Mouse (Mus musculus) MEL (cell line): ENCODE measurements around the gene C1s1. TPM values are rescaled to one million over a fixed set of nuclear protein-coding genes. Genes with fewer than 3 reads are reported as not detected.

Experiments
- DNase-seq: peaks from one replicate; pipeline ENCODE4 v3.0.0; 2011; ENCODE audit warnings: low read depth, low spot score
- H3K27ac ChIP-seq: 2 replicates; pipeline ENCODE4 v1.5.1; 2012; ENCODE audit warnings: low read depth, mild to moderate bottlenecking, control low read depth, low read length, moderate library complexity; ENCODE audit not compliant: control insufficient read depth
- H3K27me3 ChIP-seq, 2 experiments: fragments of 150-350 bp in 1 of 2; sonication (generic) in 1 of 2; 2 replicates each; pipeline ENCODE4 v1.6.1; 2012; ENCODE audit warnings: low read length in 2 of 2, mild to moderate bottlenecking in 2 of 2, improper control_type of control experiment in 1 of 2, moderate library complexity in 1 of 2; ENCODE audit not compliant: insufficient read depth in 2 of 2, control insufficient read depth in 1 of 2
- H3K36me3 ChIP-seq, 2 experiments: 2 replicates each; pipeline ENCODE4 v1.6.1; 2012 to 2014; ENCODE audit warnings: low read length in 2 of 2, improper control_type of control experiment in 1 of 2, inconsistent platforms in 1 of 2, mild to moderate bottlenecking in 1 of 2; ENCODE audit not compliant: insufficient read depth in 2 of 2, control insufficient read depth in 1 of 2
- H3K4me1 ChIP-seq, 2 experiments: fragments of 150-350 bp in 1 of 2; sonication (generic) in 1 of 2; 2 replicates each; pipeline ENCODE4 v1.6.1; 2012; ENCODE audit warnings: low read length in 2 of 2, improper control_type of control experiment in 1 of 2, mild to moderate bottlenecking in 1 of 2; ENCODE audit not compliant: insufficient read depth in 2 of 2, control insufficient read depth in 1 of 2
- H3K4me3 ChIP-seq, 2 experiments: fragments of 150-350 bp in 1 of 2; sonication (generic) in 1 of 2; 2 replicates each; pipeline ENCODE4 v1.5.1; 2012; ENCODE audit warnings: low read depth in 2 of 2, low read length in 2 of 2, mild to moderate bottlenecking in 2 of 2, moderate library complexity in 2 of 2, control low read depth in 1 of 2, improper control_type of control experiment in 1 of 2; ENCODE audit not compliant: control insufficient read depth in 1 of 2, insufficient read depth in 1 of 2
- H3K79me2 ChIP-seq: 2 replicates; pipeline ENCODE4 v1.6.1; 2012; ENCODE audit warnings: mild to moderate bottlenecking, low read length, moderate library complexity; ENCODE audit not compliant: control insufficient read depth, poor library complexity, insufficient read depth
- H3K9ac ChIP-seq: 2 replicates; pipeline ENCODE4 v1.6.1; 2012; ENCODE audit warnings: low read depth, mild to moderate bottlenecking, control low read depth, low read length, moderate library complexity; ENCODE audit not compliant: control insufficient read depth, poor library complexity, severe bottlenecking
- H3K9me3 ChIP-seq: fragments of 150-350 bp; sonication (generic); replicated peaks from 2 replicates; pipeline ENCODE4 v1.6.1; 2012; ENCODE audit warnings: mild to moderate bottlenecking, low read length, improper control_type of control experiment, moderate library complexity; ENCODE audit not compliant: insufficient read depth
- E2F4 ChIP-seq: IDR thresholded peaks from 2 replicates; pipeline ENCODE4 v1.6.1; 2011; ENCODE audit warnings: low read depth, low read length, improper control_type of control experiment, borderline replicate concordance
- ELF1 ChIP-seq: IDR thresholded peaks from 2 replicates; pipeline ENCODE4 v1.6.1; 2014; ENCODE audit warnings: low read depth, mild to moderate bottlenecking, inconsistent platforms, low read length, improper control_type of control experiment, moderate library complexity
- EP300 ChIP-seq, 2 experiments: IDR thresholded peaks; 2 replicates each; pipeline ENCODE4 v1.6.1; 2011; ENCODE audit warnings: improper control_type of control experiment in 2 of 2, low read length in 2 of 2, low read depth in 1 of 2, mild to moderate bottlenecking in 1 of 2
- ETS1 ChIP-seq: IDR thresholded peaks from 2 replicates; pipeline ENCODE4 v1.6.1; 2012; ENCODE audit warnings: low read depth, mild to moderate bottlenecking, inconsistent platforms, low read length, improper control_type of control experiment, moderate library complexity
- GABPA ChIP-seq: IDR thresholded peaks from 2 replicates; pipeline ENCODE4 v1.6.1; 2012; ENCODE audit warnings: low read depth, mild to moderate bottlenecking, inconsistent platforms, low read length, improper control_type of control experiment, moderate library complexity
- GATA1 ChIP-seq: IDR thresholded peaks from 2 replicates; pipeline ENCODE4 v1.6.1; 2011; ENCODE audit warnings: low read depth, low read length, improper control_type of control experiment
- HCFC1 ChIP-seq: IDR thresholded peaks from 2 replicates; pipeline ENCODE4 v1.6.1; 2012; ENCODE audit warnings: low read depth, mild to moderate bottlenecking, inconsistent platforms, low read length, improper control_type of control experiment, moderate library complexity
- JUND ChIP-seq: IDR thresholded peaks from 2 replicates; pipeline ENCODE4 v1.6.1; 2011; ENCODE audit warnings: low read depth, mild to moderate bottlenecking, improper control_type of control experiment, low read length
- KAT2A ChIP-seq: conservative IDR thresholded peaks from 2 replicates; pipeline ENCODE4 v1.6.1; 2012; ENCODE audit warnings: low read depth, low read length, improper control_type of control experiment, inconsistent platforms
- MAFK ChIP-seq: IDR thresholded peaks from 2 replicates; pipeline ENCODE4 v1.6.1; 2011; ENCODE audit warnings: low read depth, mild to moderate bottlenecking, low read length, improper control_type of control experiment, borderline replicate concordance
- MAZ ChIP-seq: IDR thresholded peaks from 2 replicates; pipeline ENCODE4 v1.6.1; 2012; ENCODE audit warnings: low read depth, mild to moderate bottlenecking, inconsistent platforms, low read length, improper control_type of control experiment
- MEF2A ChIP-seq: IDR thresholded peaks from 2 replicates; pipeline ENCODE4 v1.6.1; 2014; ENCODE audit warnings: low read depth, mild to moderate bottlenecking, inconsistent platforms, low read length, improper control_type of control experiment; ENCODE audit not compliant: poor library complexity, insufficient replicate concordance, severe bottlenecking; ENCODE audit errors: extremely low read depth
- MXI1 ChIP-seq: IDR thresholded peaks from 2 replicates; pipeline ENCODE4 v1.6.1; 2011; ENCODE audit warnings: mild to moderate bottlenecking, low read depth, low read length, improper control_type of control experiment
- NELFE ChIP-seq: IDR thresholded peaks from 2 replicates; pipeline ENCODE4 v1.6.1; 2011; ENCODE audit warnings: low read depth, low read length, improper control_type of control experiment
- NRF1 ChIP-seq: IDR thresholded peaks from 2 replicates; pipeline ENCODE4 v1.6.1; 2014; ENCODE audit warnings: low read depth, mild to moderate bottlenecking, inconsistent platforms, low read length, improper control_type of control experiment, moderate library complexity; ENCODE audit not compliant: poor library complexity, insufficient read depth, severe bottlenecking
- POLR2A ChIP-seq, 2 experiments: IDR thresholded peaks; 2 replicates each; pipeline ENCODE4 v1.6.1; 2011 to 2012; ENCODE audit warnings: low read length in 2 of 2, mild to moderate bottlenecking in 2 of 2, control low read depth in 1 of 2, improper control_type of control experiment in 1 of 2, low read depth in 1 of 2, moderate library complexity in 1 of 2; ENCODE audit not compliant: control insufficient read depth in 1 of 2, insufficient read depth in 1 of 2, poor library complexity in 1 of 2
- POLR2AphosphoS2 ChIP-seq: IDR thresholded peaks from 2 replicates; pipeline ENCODE4 v1.6.1; 2011; ENCODE audit warnings: low read length, improper control_type of control experiment
- POLR2AphosphoS5 ChIP-seq: IDR thresholded peaks from 2 replicates; pipeline ENCODE4 v1.6.1; 2012; ENCODE audit warnings: low read depth, borderline replicate concordance, mild to moderate bottlenecking, inconsistent platforms, low read length, moderate library complexity, mixed read lengths
- RAD21 ChIP-seq: IDR thresholded peaks from 2 replicates; pipeline ENCODE4 v1.6.1; 2011; ENCODE audit warnings: mild to moderate bottlenecking, low read depth, low read length, improper control_type of control experiment
- RCOR1 ChIP-seq: IDR thresholded peaks from 2 replicates; pipeline ENCODE4 v1.6.1; 2012; ENCODE audit warnings: low read depth, mild to moderate bottlenecking, inconsistent platforms, low read length, improper control_type of control experiment
- SIN3A ChIP-seq: IDR thresholded peaks from 2 replicates; pipeline ENCODE4 v1.6.1; 2012; ENCODE audit warnings: low read length, improper control_type of control experiment, inconsistent platforms
- TAL1 ChIP-seq: IDR thresholded peaks from 2 replicates; pipeline ENCODE4 v1.6.1; 2012; ENCODE audit warnings: mild to moderate bottlenecking, inconsistent platforms, low read length, moderate library complexity, mixed read lengths
- TBP ChIP-seq: IDR thresholded peaks from 2 replicates; pipeline ENCODE4 v1.8.0; 2011; ENCODE audit warnings: low read depth, low read length, improper control_type of control experiment
- UBTF ChIP-seq: IDR thresholded peaks from 2 replicates; pipeline ENCODE4 v1.6.1; 2012; ENCODE audit warnings: low read depth, mild to moderate bottlenecking, inconsistent platforms, low read length, improper control_type of control experiment, moderate library complexity, borderline replicate concordance; ENCODE audit not compliant: insufficient read depth
- ZMIZ1 ChIP-seq: IDR thresholded peaks from 2 replicates; pipeline ENCODE4 v1.6.1; 2012; ENCODE audit warnings: low read depth, mild to moderate bottlenecking, inconsistent platforms, low read length, improper control_type of control experiment, moderate library complexity
- polyA plus RNA-seq, 2 experiments: library from polyadenylated mRNA; stranded (reverse) in 1 of 2; unstranded in 1 of 2; fragments of >175 nt in 1 of 2; fragments of >200 nt in 1 of 2; gene quantifications; 2 replicates each; pipeline versions ENCODE4 v1.2.1 to v1.2.4; 2012; ENCODE audit warnings: low replicate concordance in 2 of 2, low read depth in 1 of 2; ENCODE audit not compliant: insufficient read length in 2 of 2, insufficient read depth in 1 of 2, missing spikeins in 1 of 2
- total RNA-seq: library from RNA; depleted of rRNA; stranded (reverse); fragments of 300-350 nt; gene quantifications from 2 replicates; pipeline ENCODE4 v1.2.3, GENCODE M21; 2012

The C1s1 gene
- total and polyA plus RNA-seq, 3 experiments, result 0.46 to 1.5 TPM; not detected in 1

GRCm38 (mm10) chr6:124585761-124586160 lies 43.6 kb upstream of the C1s1 start:
- no peak overlapping the region for H3K9ac ChIP-seq
- H3K4me3 ChIP-seq, result no peak overlapping the region
- no peaks in the 10 kb centered on the region for H3K79me2 ChIP-seq
- no peaks in the 10 kb centered on the region for H3K9me3 ChIP-seq
- H3K27ac ChIP-seq, result no peak overlapping the region
- no peaks in the 10 kb centered on the region; a peak in 1 of 4 replicates for H3K27me3 ChIP-seq
- H3K4me1 ChIP-seq, result no peaks in the 10 kb centered on the region
- no peak for DNase-seq
- TF ChIP-seq ZMIZ1, result no peak
- TF ChIP-seq UBTF, result no peak
- no peak for TF ChIP-seq ELF1
- TF ChIP-seq TBP, result no peak
- TF ChIP-seq MEF2A, result no peak
- no peak for TF ChIP-seq RAD21
- no peak for TF ChIP-seq POLR2A (IDR thresholded peaks at IDR 0.05; ENCODE audit: control insufficient read depth in 1 of 2, insufficient read depth in 1 of 2, low read depth in 1 of 2, low read length in 2 of 2, poor library complexity in 1 of 2)
- no peak for TF ChIP-seq E2F4
- TF ChIP-seq, all 39 proteins: peak for 0
- no peaks in the 10 kb centered on the region for H3K36me3 ChIP-seq

- peaks cover 0 to 3% of the 10 kb centered on the region in 2 experiments; a peak in 2 of 4 replicates for H3K36me3 ChIP-seq
- no peak overlapping the region for H3K27ac ChIP-seq
- no peak for TF ChIP-seq TBP
- TF ChIP-seq EP300 (IDR thresholded peaks at IDR 0.05; ENCODE audit: low read depth in 1 of 2, low read length in 2 of 2), result no peak
- no peak for TF ChIP-seq ETS1
- no peak for TF ChIP-seq NRF1
- TF ChIP-seq KAT2A, result no peak
- TF ChIP-seq NELFE, result no peak
- H3K9ac ChIP-seq, result no peak overlapping the region
- no peak for DNase-seq
- H3K79me2 ChIP-seq, result no peaks in the 10 kb centered on the region
- no peaks in the 10 kb centered on the region for H3K9me3 ChIP-seq
- peaks cover 0 to 5% of the 10 kb centered on the region in 2 experiments; a peak in 1 of 4 replicates for H3K4me1 ChIP-seq
- H3K4me3 ChIP-seq, result no peak overlapping the region
- H3K27me3 ChIP-seq, result no peaks in the 10 kb centered on the region; a peak in 1 of 4 replicates
These were observed 42.8 kb upstream of the C1s1 start for GRCm38 (mm10) chr6:124584935-124585334.

- Histone ChIP-seq H3K27me3 (no peaks in the 10 kb centered on the region; a peak in 1 of 4 replicates), H3K79me2 (no peaks in the 10 kb centered on the region), H3K4me3 (no peak overlapping the region), H3K36me3 (peaks cover 0 to 6% of the 10 kb centered on the region in 2 experiments; a peak in 2 of 4 replicates), H3K9ac (no peak overlapping the region), H3K4me1 (peaks cover 0 to 5% of the 10 kb centered on the region in 2 experiments; a peak in 1 of 4 replicates)
- no peak for DNase-seq
- no peak for TF ChIP-seq GABPA
- no peak for TF ChIP-seq NRF1
- TF ChIP-seq GATA1, result no peak
- TF ChIP-seq MAZ, result no peak
- TF ChIP-seq MEF2A, result no peak
- TF ChIP-seq POLR2A (IDR thresholded peaks at IDR 0.05; ENCODE audit: control insufficient read depth in 1 of 2, insufficient read depth in 1 of 2, low read depth in 1 of 2, low read length in 2 of 2, poor library complexity in 1 of 2), result no peak
- no peak for TF ChIP-seq POLR2AphosphoS5
- TF ChIP-seq MAFK, result no peak
- no peak for TF ChIP-seq HCFC1
- TF ChIP-seq E2F4, result no peak
- no peak for TF ChIP-seq JUND
- TF ChIP-seq SIN3A, result no peak
- TF ChIP-seq POLR2AphosphoS2, result no peak
- TF ChIP-seq KAT2A, result no peak
- TF ChIP-seq RCOR1, result no peak
- TF ChIP-seq MXI1, result no peak
- no peak for TF ChIP-seq TAL1
- TF ChIP-seq, all 39 proteins: peak for 0
- Histone ChIP-seq H3K9me3 (no peaks in the 10 kb centered on the region), H3K27ac (no peak overlapping the region)
These were observed 40.1 kb upstream of the C1s1 start for GRCm38 (mm10) chr6:124582231-124582630.
